Mouse (Mus musculus) liver, adult (tissue): ENCODE results near the gene Arhgef10l.

ENCODE experiments used
- GATA4 ChIP-seq: IDR thresholded peaks from 2 replicates; pipeline ENCODE4 v1.6.1; 2014; ENCODE audit warnings: mild to moderate bottlenecking, low read length; ENCODE audit not compliant: insufficient replicate concordance

Arhgef10l gene

DNA sequence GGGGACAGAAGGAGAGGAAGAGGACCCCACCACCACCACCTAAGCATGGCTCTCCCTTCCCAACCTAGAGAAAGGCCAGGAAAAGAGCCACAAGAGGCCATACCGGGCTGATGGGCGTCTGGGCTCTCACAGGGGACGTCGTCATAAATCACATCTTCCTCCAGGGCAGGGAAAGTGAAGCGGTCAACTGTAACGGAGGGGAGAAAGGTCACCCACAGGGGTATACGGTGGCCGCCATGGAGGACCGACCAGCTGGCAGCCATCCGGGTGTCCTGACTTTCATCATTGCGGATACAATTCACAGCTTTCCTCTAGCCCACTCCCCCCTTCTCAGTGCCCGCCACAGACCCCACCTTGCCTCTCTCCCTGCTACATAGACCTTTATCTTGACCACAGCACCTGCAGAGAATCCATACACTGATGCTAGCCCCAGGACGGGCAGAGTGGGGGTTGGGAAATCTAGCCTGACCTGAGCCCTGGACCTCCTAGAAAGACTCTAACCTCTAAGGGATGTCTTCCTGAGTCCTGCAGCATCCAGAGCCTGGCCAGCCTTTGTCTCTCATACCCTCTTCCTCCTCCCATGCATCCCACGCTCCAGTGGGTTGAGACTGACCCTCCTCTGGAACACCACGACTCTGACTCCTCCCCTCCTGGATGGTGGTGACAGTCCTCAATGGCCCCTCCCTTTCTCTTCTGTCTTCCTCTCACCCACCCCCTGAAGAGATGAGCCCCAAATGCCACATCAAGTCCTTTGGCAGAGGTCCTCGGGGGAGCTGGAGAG, 72.6 kb downstream of the Arhgef10l start:
- no peak for TF ChIP-seq GATA4

- TF ChIP-seq GATA4, result no peak
Measured at GRCm38 (mm10) chr4:140592217-140592759, 73.5 kb downstream of the Arhgef10l start.

DNA sequence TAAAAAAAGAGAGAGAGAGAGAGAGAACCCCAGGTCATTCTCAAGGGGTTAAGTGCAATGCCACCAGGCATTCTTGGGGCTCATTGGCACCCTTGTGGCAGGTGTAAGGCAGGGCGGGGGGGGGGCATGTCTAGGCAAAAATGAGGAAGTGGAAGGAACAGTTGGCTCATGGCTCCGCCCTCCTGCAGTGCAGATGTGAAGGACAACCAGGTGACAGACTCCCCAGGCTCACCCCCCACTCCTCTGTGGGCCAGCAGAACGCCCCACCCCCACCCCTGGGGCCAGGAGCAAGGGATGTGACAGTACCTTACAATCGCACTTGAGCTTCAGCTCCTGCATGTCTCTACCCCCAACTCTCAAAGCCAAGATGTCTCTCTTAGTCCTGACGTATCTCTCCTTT, 79.3 kb downstream of the Arhgef10l start:
- TF ChIP-seq GATA4, result no peak

DNA sequence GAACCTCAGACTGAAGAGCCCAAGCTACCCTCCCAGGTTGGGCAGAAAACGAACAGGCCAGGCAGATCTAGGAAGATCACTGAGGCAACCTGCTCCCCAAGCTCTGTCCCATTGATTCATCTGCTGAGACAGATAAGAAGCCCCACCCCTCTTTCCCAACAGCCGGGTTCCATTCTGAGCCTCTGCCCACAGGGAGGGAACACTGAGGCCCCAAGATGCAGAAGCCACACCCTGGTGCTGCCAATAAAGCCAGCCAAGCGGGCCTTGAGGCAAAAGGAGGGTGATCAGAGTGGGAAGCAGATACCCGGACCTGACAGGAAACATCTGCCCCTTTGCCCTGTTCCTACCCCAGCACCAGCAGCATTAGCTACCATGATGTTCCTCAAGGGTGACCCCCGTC, 81.6 kb downstream of the Arhgef10l start:
- TF ChIP-seq GATA4, result no peak

DNA sequence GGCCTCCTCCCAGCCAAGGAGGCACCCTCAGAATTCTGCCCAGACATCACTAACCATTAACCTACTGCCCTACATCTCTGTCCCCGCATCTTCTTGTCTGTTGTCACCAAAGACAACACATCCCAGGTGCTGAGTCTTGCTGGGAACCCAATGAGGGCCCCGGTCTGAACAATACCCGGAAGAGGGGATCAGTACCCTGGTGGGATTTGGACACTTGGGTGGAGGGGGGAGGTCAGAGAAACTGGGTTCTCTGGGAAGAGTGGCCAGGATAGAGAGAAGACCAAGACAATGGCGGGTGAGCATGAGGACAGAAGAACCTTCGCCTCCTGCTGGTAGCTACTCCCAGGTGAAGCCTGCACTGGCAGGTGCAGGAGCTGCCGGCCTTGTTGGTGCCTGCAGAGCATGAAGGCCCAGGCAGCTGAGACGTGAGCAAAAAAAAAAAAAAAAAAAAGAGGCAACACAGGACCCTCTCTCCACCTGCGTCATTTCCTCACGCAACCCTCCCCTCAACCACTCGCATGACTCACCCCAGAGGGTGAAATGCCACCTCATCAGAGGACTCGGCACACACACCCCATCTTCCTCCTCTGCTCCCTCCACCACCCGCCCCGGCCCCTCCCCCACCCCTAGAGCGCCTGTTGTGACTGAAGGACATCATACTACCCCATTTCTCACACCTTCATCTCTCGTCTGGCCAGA, 83.3 kb downstream of the Arhgef10l start:
- no peak for TF ChIP-seq GATA4

- no peak for TF ChIP-seq GATA4
Measured at GRCm38 (mm10) chr4:140581730-140582389, 84.0 kb downstream of the Arhgef10l start.

DNA sequence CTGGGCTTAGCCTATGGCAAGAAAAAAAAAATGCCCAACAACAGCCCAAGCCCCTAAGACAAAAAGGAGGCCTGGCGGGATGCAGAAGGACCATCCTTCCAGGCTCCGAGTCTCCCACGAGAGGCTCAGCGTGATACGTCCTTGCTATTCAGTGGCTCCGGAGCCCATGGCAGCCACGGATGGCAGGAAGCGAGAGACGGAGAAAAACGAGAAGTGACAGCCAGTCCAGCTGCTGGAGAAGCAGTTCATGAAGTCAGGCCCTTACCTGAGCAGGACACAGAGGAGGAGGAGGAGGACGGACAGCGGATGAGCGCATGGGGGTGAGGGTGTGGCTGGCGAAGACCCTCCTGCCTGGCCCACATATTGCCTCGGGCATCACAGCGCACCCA, 84.5 kb downstream of the Arhgef10l start:
- TF ChIP-seq GATA4, result no peak

DNA sequence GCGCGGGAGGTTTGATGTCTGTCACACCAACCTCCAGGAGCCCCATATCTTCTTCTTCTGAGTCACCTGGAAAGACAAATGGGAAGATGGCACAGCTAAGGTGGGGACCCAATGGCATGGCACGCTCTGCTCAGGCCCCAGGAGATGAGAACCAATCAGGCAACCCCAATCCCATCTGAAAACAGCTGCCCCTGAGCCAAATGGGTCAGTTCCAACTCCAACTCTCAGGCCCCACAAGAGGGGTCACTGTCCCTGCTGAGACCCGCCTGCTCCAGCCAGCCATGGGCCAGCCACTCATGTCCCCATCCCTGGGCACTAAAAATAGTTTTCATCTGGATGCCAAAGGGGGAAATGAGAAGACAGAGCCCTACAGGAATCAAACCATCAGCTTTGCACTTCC, 84.9 kb downstream of the Arhgef10l start:
- no peak for TF ChIP-seq GATA4

DNA sequence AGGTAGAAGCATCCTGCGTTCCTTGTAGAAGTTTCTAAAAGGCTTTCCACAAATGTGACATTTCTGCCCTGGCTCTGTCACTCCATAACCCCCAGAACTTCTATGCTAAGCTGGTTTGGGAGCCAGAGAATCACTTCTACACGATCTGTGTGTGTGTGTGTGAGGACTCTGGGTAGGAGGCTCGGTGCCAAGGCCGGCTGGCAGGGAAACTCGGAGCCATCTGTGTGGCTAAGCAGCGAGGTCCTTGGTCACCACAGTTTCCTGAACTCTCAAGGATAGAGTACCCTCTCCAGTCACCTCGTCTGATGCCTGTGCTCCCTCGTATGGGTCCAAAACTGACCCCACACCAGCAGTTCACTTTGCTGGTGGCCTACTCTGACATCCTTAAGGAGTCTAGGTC, 86.2 kb downstream of the Arhgef10l start:
- TF ChIP-seq GATA4, result no peak

DNA sequence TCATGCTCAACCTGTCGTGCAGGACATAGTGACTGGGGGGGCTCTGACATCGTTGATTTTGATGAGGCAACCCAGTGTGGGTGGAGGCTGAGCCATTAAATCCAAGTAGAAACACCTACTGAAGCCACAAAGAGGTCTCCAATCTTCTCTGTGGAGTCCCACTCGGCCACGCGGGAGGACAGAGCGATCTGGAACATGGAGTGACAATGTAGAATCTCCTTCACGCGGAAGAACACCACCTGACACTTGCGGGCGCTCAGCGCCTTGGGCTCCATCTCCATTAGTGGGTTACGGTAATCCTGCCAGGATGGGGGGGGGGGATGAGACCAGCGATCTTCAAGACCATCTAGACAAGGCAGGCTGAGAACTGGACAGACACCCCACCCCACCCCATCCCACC, 86.7 kb downstream of the Arhgef10l start:
- no peak for TF ChIP-seq GATA4

DNA sequence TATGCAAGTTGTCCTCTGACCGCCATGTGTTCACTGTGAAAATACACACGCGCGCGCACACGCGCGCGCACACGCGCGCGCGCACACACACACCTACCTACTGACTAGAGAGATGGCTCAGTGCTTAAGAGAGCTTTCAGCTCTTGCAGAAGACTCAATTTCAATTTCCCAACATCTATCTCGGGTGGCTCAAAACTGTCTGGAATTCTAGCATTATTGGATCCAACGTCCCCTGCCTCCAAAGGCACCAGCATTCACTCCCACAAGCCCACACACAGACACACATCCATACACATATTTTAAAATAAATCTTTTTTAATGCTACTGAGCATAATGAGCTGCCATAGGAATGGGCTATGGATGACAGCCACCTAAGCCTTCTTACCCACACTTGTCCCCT, 89.2 kb downstream of the Arhgef10l start:
- no peak for TF ChIP-seq GATA4

DNA sequence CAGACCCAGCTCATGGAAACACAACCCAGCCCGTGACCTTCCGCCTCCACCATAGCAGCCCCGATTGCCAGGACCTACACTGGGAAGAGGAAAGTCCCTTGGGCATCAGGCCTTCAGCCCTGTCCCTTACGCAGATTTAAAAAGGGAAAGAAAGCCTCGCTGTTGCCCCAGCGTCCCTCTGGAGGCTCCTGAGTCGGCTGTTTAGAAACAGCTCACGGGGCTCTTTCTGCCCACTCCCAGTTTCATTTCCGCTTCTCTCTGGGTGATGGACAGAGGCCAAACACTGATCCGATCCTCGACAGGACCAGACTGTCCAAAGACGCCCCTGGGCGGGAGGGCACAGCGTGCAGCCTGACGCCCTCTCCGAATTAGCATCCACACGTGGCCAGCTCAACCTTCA, 93.4 kb downstream of the Arhgef10l start:
- TF ChIP-seq GATA4, result no peak

GRCm38 (mm10) chr4:140569394-140569793, 96.4 kb downstream of the Arhgef10l start:
- no peak for TF ChIP-seq GATA4

DNA sequence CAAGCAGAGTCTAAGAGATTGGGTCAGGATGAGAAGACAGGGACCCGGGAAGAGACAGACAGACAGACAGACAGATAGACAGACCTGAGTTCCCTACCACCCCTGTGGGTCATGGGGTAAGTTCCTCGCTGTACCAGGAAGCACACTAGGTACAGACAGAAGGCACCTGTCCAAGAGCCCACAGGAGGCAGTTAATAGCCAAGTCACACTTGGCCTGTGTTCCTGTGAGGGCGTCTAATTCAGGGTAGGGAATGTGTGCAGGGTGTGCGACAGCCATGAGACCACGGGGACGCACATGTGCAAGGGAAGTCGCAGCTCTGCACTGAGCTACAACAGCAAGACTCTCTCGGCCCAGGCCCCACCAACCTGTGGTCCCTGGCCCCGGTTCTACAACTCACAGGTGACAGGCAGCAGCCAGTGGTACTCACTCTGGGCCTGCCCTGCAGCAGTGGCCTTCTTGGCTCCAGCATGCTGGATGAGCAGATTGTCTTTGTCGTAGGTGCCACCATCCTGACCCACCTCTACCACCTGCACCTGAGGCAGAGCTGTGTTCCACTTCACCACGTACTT, 97.8 kb downstream of the Arhgef10l start:
- no peak for TF ChIP-seq GATA4

GRCm38 (mm10) chr4:140566785-140567184, 99.0 kb downstream of the Arhgef10l start:
- no peak for TF ChIP-seq GATA4

DNA sequence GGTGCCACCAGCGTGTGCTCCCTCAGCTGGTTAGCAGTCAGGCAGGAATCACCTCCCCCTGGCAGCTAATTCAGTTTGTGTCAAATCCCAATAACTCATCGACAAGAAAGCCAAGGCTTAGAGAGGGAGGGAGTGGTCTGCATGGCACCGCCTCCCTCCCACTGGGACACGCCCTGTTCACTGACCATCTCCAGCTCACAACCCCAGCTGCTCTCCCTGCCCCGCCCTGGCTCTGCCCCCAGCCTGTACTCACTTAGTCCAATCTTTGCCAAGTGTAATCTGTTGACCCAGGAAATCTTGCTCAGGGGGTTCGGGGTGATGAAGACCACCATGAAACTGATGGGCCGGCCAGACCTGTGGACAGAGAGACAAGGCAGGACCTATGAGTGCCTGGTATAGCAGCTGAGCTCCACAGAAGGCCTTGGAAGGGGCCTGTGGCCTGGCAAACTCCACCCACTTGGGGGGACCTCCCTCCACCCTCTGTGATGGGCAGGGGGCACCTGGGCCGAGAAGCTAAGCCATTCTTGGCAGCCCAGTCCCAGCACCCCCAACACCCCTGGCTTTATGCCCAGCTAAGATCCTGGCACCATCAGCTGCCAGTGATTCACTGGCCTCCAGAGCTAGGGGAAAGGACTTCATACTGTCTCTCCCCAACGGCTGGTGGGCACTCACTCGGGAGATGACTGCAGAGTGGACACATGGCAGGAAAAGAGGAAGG, 103.2 kb downstream of the Arhgef10l start:
- TF ChIP-seq GATA4, result no peak

- TF ChIP-seq GATA4, result no peak
Measured at GRCm38 (mm10) chr4:140561744-140562143, 104.1 kb downstream of the Arhgef10l start.
